Mouse (Mus musculus) cerebellum, adult 9-11 months (tissue): ENCODE measurements at regions not wholly inside any gene's neighbourhood (a gene's known extent, or its start where the extent isn't known, plus 50 kb on each side); places are given as distances from the start of the nearest gene placed in this dataset.

Source experiments
- DNase-seq: peaks from one replicate; pipeline ENCODE4 v3.0.0; 2022

- no peak for DNase-seq
Observed at GRCm38 (mm10) chr11:117413133-117413532, 71.0 kb upstream of the Gm11733 start.

GRCm38 (mm10) chr11:117413942-117414705 lies 70.0 kb upstream of the Gm11733 start:
- DNase-seq, result no peak

GRCm38 (mm10) chr11:117414871-117415323 lies 69.3 kb upstream of the Gm11733 start:
- no peak for DNase-seq

GRCm38 (mm10) chr11:117415466-117415865 lies 68.7 kb upstream of the Gm11733 start:
- DNase-seq, result no peak

GRCm38 (mm10) chr11:117415955-117416354 lies 68.2 kb upstream of the Gm11733 start:
- no peak for DNase-seq

GRCm38 (mm10) chr11:117416984-117417670 lies 67.0 kb upstream of the Gm11733 start:
- DNase-seq, result peak; percentile 24

- no peak for DNase-seq
Observed at GRCm38 (mm10) chr11:117417959-117418574, 66.1 kb upstream of the Gm11733 start.

- DNase-seq, result no peak
Observed at GRCm38 (mm10) chr11:117418939-117419338, 65.2 kb upstream of the Gm11733 start.

- no peak for DNase-seq
Observed at GRCm38 (mm10) chr11:117419351-117419969, 64.7 kb upstream of the Gm11733 start.

GRCm38 (mm10) chr11:117422713-117423112 lies 61.5 kb upstream of the Gm11733 start:
- no peak for DNase-seq

- no peak for DNase-seq
Observed at GRCm38 (mm10) chr11:117423422-117423821, 60.7 kb upstream of the Gm11733 start.

- no peak for DNase-seq
Observed at GRCm38 (mm10) chr11:117425466-117425865, 58.7 kb upstream of the Gm11733 start.

- DNase-seq, result no peak
Observed at GRCm38 (mm10) chr11:117425927-117426326, 58.2 kb upstream of the Gm11733 start.

- no peak for DNase-seq
Observed at GRCm38 (mm10) chr11:117426651-117427050, 57.5 kb upstream of the Gm11733 start.

GRCm38 (mm10) chr11:117427808-117428510 lies 56.2 kb upstream of the Gm11733 start:
- no peak for DNase-seq

- no peak for DNase-seq
Observed at GRCm38 (mm10) chr11:117429326-117429752, 54.8 kb upstream of the Gm11733 start.

- DNase-seq, result no peak
Observed at GRCm38 (mm10) chr11:117429894-117430293, 54.3 kb upstream of the Gm11733 start.

- no peak for DNase-seq
Observed at GRCm38 (mm10) chr11:117434056-117434455, 50.1 kb upstream of the Gm11733 start.
